Mouse (Mus musculus): ENCODE results near the gene Rcor1. TPM values are rescaled to one million over a fixed set of nuclear protein-coding genes. Genes with fewer than 3 reads are reported as not detected.

Gene Rcor1
- polyA plus RNA-seq, 1 experiment, result 14.4 TPM

DNA sequence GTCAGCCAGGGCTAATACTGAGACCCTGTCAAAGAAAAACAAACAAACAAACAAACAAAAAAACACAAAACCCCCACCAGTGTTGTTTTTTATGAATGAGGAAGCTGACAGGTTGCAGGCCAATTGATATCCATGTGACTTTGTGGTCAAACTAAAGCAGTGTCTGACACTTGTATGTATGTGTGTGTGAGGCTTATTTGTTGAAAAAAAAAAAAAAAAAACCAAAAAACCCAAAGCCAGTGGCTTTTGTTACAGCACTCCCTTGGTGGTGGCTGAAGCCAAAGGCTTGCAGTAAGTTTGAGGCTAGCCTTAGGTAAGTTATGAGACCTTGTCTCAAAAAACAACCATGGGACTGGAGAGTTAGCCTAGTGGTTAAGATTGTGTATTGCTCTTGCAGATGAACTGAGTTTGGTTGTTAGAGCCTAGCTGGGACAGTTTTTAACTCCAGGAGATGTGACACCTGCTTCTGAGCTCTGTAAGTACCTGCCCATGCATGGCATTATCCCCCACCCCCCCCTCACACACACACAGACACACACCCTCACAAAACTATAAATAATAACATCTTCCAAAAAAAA lies 2.9 kb upstream of the Rcor1 start:
- Histone ChIP-seq H3K4me1 (ENCODE audit: control insufficient read depth, insufficient read depth, low read length) (peaks cover 13% of the 10 kb centered on the region), H3K27me3 (ENCODE audit: control insufficient read depth, insufficient read depth, low read length) (no peaks in the 10 kb centered on the region), H3K4me3 (ENCODE audit: control insufficient read depth, low read depth, low read length) (no peak overlapping the region), H3K36me3 (ENCODE audit: control insufficient read depth, insufficient read depth, low read length) (no peaks in the 10 kb centered on the region), H3K27ac (ENCODE audit: control insufficient read depth, insufficient read depth, low read depth, low read length) (no peak overlapping the region)
- TF ChIP-seq CTCF (IDR thresholded peaks at IDR 0.05; ENCODE audit: control insufficient read depth, insufficient read depth, insufficient replicate concordance, low read depth, low read length) (no peak), POLR2A (IDR thresholded peaks at IDR 0.05; ENCODE audit: control insufficient read depth, low read depth, low read length) (no peak)

- Histone ChIP-seq H3K4me1 (ENCODE audit: control insufficient read depth, insufficient read depth, low read length) (peaks cover 13% of the 10 kb centered on the region), H3K36me3 (ENCODE audit: control insufficient read depth, insufficient read depth, low read length) (no peaks in the 10 kb centered on the region), H3K27me3 (ENCODE audit: control insufficient read depth, insufficient read depth, low read length) (no peaks in the 10 kb centered on the region), H3K27ac (ENCODE audit: control insufficient read depth, insufficient read depth, low read depth, low read length) (peak overlapping the region; percentile 85), H3K4me3 (ENCODE audit: control insufficient read depth, low read depth, low read length) (peak overlapping the region; percentile 72)
- TF ChIP-seq CTCF (IDR thresholded peaks at IDR 0.05; ENCODE audit: control insufficient read depth, insufficient read depth, insufficient replicate concordance, low read depth, low read length) (no peak), POLR2A (IDR thresholded peaks at IDR 0.05; ENCODE audit: control insufficient read depth, low read depth, low read length) (no peak)
Measured at GRCm38 (mm10) chr12:111037241-111038180, 1.6 kb upstream of the Rcor1 start.

- no peak for TF ChIP-seq CTCF (IDR thresholded peaks at IDR 0.05; ENCODE audit: control insufficient read depth, insufficient read depth, insufficient replicate concordance, low read depth, low read length)
- peak; percentile 4; the same call in 1 of the 2 replicates for TF ChIP-seq POLR2A (IDR thresholded peaks at IDR 0.05; ENCODE audit: control insufficient read depth, low read depth, low read length)
- peak overlapping the region; percentile 91 for H3K27ac ChIP-seq (ENCODE audit: control insufficient read depth, insufficient read depth, low read depth, low read length)
- H3K4me3 ChIP-seq (ENCODE audit: control insufficient read depth, low read depth, low read length), result peak overlapping the region; percentile 88
- H3K4me1 ChIP-seq (ENCODE audit: control insufficient read depth, insufficient read depth, low read length), result peaks cover 13% of the 10 kb centered on the region
- no peaks in the 10 kb centered on the region for H3K36me3 ChIP-seq (ENCODE audit: control insufficient read depth, insufficient read depth, low read length)
- no peaks in the 10 kb centered on the region for H3K27me3 ChIP-seq (ENCODE audit: control insufficient read depth, insufficient read depth, low read length)
Measured at GRCm38 (mm10) chr12:111038231-111038975, 748 bp upstream of the Rcor1 start.

- H3K4me3 ChIP-seq (ENCODE audit: control insufficient read depth, low read depth, low read length), result peak overlapping the region; percentile 94
- H3K27me3 ChIP-seq (ENCODE audit: control insufficient read depth, insufficient read depth, low read length), result no peaks in the 10 kb centered on the region
- H3K27ac ChIP-seq (ENCODE audit: control insufficient read depth, insufficient read depth, low read depth, low read length), result peak overlapping the region; percentile 91
- TF ChIP-seq CTCF (IDR thresholded peaks at IDR 0.05; ENCODE audit: control insufficient read depth, insufficient read depth, insufficient replicate concordance, low read depth, low read length) (no peak), POLR2A (IDR thresholded peaks at IDR 0.05; ENCODE audit: control insufficient read depth, low read depth, low read length) (no peak)
- H3K36me3 ChIP-seq (ENCODE audit: control insufficient read depth, insufficient read depth, low read length), result no peaks in the 10 kb centered on the region
- H3K4me1 ChIP-seq (ENCODE audit: control insufficient read depth, insufficient read depth, low read length), result peaks cover 13% of the 10 kb centered on the region
Measured at GRCm38 (mm10) chr12:111039771-111040530, 800 bp downstream of the Rcor1 start.

DNA sequence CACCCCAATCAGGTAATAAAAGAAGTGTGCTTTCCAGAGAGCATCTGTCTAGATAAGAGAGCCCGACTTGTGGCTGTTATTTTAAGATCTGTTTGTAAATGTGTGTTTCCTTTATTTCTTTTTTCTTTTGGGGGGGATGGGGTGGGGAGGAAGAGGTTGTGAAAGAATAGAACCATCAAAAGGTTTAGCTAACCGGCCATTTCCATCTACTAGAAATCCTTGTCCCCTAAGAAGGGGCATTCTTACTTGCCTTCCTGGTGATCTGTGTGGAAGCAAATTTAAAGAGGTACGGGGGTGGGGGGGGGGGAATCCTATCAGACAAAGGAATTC lies 1.3 kb downstream of the Rcor1 start:
- H3K36me3 ChIP-seq (ENCODE audit: control insufficient read depth, insufficient read depth, low read length), result no peaks in the 10 kb centered on the region
- H3K27me3 ChIP-seq (ENCODE audit: control insufficient read depth, insufficient read depth, low read length), result no peaks in the 10 kb centered on the region
- no peak overlapping the region for H3K27ac ChIP-seq (ENCODE audit: control insufficient read depth, insufficient read depth, low read depth, low read length)
- peak overlapping the region; percentile 94 for H3K4me3 ChIP-seq (ENCODE audit: control insufficient read depth, low read depth, low read length)
- H3K4me1 ChIP-seq (ENCODE audit: control insufficient read depth, insufficient read depth, low read length), result peaks cover 13% of the 10 kb centered on the region
- no peak for TF ChIP-seq CTCF (IDR thresholded peaks at IDR 0.05; ENCODE audit: control insufficient read depth, insufficient read depth, insufficient replicate concordance, low read depth, low read length)
- no peak for TF ChIP-seq POLR2A (IDR thresholded peaks at IDR 0.05; ENCODE audit: control insufficient read depth, low read depth, low read length)

- H3K27ac ChIP-seq (ENCODE audit: control insufficient read depth, insufficient read depth, low read depth, low read length), result no peak overlapping the region
- no peak for TF ChIP-seq CTCF (IDR thresholded peaks at IDR 0.05; ENCODE audit: control insufficient read depth, insufficient read depth, insufficient replicate concordance, low read depth, low read length)
- no peak for TF ChIP-seq POLR2A (IDR thresholded peaks at IDR 0.05; ENCODE audit: control insufficient read depth, low read depth, low read length)
- H3K36me3 ChIP-seq (ENCODE audit: control insufficient read depth, insufficient read depth, low read length), result no peaks in the 10 kb centered on the region
- no peaks in the 10 kb centered on the region for H3K27me3 ChIP-seq (ENCODE audit: control insufficient read depth, insufficient read depth, low read length)
- H3K4me3 ChIP-seq (ENCODE audit: control insufficient read depth, low read depth, low read length), result no peak overlapping the region
- peaks cover 13% of the 10 kb centered on the region for H3K4me1 ChIP-seq (ENCODE audit: control insufficient read depth, insufficient read depth, low read length)
Measured at GRCm38 (mm10) chr12:111041196-111041595, 2.0 kb downstream of the Rcor1 start.

Measured in testis, adult 2 months (tissue).